25 mouse cellular contexts compared by ENCODE assay signal in genomic region chr12:3680721-3681120, GRCm38 (mm10).
"Had no signal": no experiment of that assay in that cellular context is flagged by ENCODE, and none has a peak within 500 bp of the region (broad histone marks: within the 10 kb centered on the region; RNA-seq: fewer than 3 reads in every experiment).

No protein-coding gene starts in this region.

- H3K27ac ChIP-seq: heart, embryonic 10.5 days; hindbrain, embryonic 12.5 days; hindbrain, embryonic 14.5 days; intestine, embryonic 15.5 days; left cerebral cortex, adult 2 months; limb, embryonic 10.5 days; limb, embryonic 12.5 days; liver, embryonic 13.5 days; liver, embryonic 15.5 days had no signal

- H3K36me3 ChIP-seq: heart, embryonic 10.5 days; heart, embryonic 12.5 days; hindbrain, embryonic 12.5 days; intestine, embryonic 15.5 days; limb, embryonic 10.5 days; limb, embryonic 12.5 days; liver, embryonic 13.5 days; liver, embryonic 15.5 days had no signal

- ATAC-seq: hindbrain, embryonic 16.5 days; inflammation-experienced regulatory T-cells, adult 6 months; intestine, embryonic 15.5 days; intestine, postnatal 0 days had no signal

- H3K4me1 ChIP-seq: heart, embryonic 10.5 days; heart, embryonic 12.5 days; hindbrain, embryonic 12.5 days; intestine, embryonic 15.5 days; liver, embryonic 13.5 days; liver, embryonic 15.5 days had no signal

- DNase-seq: gastrocnemius, postnatal 14 days; gastrocnemius, postnatal 36 days; heart, adult 18-20 months; heart, postnatal 10 days; heart, postnatal 36 days; kidney, adult 18-20 months; kidney, adult 8-10 months; kidney, postnatal 10 days; kidney, postnatal 25 days; kidney, postnatal 4 days; liver; liver, embryonic 13.5 days had no signal

- H3K9me3 ChIP-seq: heart, embryonic 10.5 days; heart, embryonic 12.5 days; hindbrain, embryonic 12.5 days; intestine, embryonic 15.5 days; limb, embryonic 10.5 days; limb, embryonic 12.5 days; liver, embryonic 13.5 days; liver, embryonic 15.5 days had no signal

- H3K9ac ChIP-seq: heart, embryonic 12.5 days; hindbrain, embryonic 12.5 days; hindbrain, embryonic 14.5 days; intestine, embryonic 15.5 days; limb, embryonic 12.5 days; liver, embryonic 13.5 days; liver, embryonic 15.5 days had no signal

- H3K4me3 ChIP-seq: heart, embryonic 10.5 days; heart, embryonic 12.5 days; hindbrain, embryonic 12.5 days; intestine, embryonic 15.5 days; left cerebral cortex, adult 2 months; limb, embryonic 10.5 days; limb, embryonic 12.5 days; liver, embryonic 13.5 days; liver, embryonic 15.5 days had no signal

- H3K27me3 ChIP-seq: heart, embryonic 12.5 days; hindbrain, embryonic 12.5 days; intestine, embryonic 15.5 days; limb, embryonic 12.5 days; liver, embryonic 13.5 days; liver, embryonic 15.5 days had no signal

- H3K4me2 ChIP-seq: heart, embryonic 12.5 days; hindbrain, embryonic 12.5 days; hindbrain, embryonic 14.5 days; intestine, embryonic 15.5 days; limb, embryonic 12.5 days; liver, embryonic 11.5 days; liver, embryonic 13.5 days; liver, embryonic 15.5 days had no signal
